Mouse (Mus musculus) regulatory T cell (primary cell): Measurements from ENCODE around the gene Klhl35.

ENCODE experiments used
- in situ Hi-C: fragments of 300-600 bp; cut with MboI, MseI; formaldehyde crosslinking; loops from one replicate; pipeline ENCODE4 v1.15.1; 2025; ENCODE audit warnings: high pct_unique_total_duplicates

Klhl35 gene

GRCm38 (mm10) chr7:99450703-99451102 lies 15.1 kb upstream of the Klhl35 start:
- in situ Hi-C loops = loop anchor here (5.0 kb wide), 1 partner anchor 73 kb away; no protein-coding TSS in a partner anchor

- in situ Hi-C loops = loop anchor here (5.0 kb wide), 1 partner anchor 76 kb away; no protein-coding TSS in a partner anchor
Measured at GRCm38 (mm10) chr7:99452859-99453258, 12.9 kb upstream of the Klhl35 start.

DNA sequence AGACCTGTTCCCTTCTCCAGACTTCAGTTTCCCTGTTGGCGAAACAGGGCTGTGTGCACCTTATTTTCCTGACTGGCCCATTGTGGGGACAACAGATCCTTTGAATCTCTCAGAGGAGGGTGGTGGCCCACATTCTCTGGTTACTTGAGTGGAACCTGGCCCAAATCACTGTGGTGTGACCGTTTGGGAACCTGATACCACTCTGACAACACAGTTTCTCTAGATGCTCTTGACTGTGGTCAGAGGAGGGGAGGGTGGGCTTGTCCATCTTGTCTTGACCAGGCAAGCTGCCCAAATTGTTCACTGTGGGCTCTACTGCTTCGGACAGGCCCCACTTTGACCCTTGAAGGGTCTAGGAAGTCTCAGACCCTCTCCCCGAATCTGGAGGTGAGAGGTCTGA lies 11.8 kb upstream of the Klhl35 start:
- in situ Hi-C loops = loop anchor here (5.0 kb wide), 1 partner anchor 77 kb away; no protein-coding TSS in a partner anchor

GRCm38 (mm10) chr7:99458849-99459248 lies 7.0 kb upstream of the Klhl35 start:
- in situ Hi-C loops = no loop called here

DNA sequence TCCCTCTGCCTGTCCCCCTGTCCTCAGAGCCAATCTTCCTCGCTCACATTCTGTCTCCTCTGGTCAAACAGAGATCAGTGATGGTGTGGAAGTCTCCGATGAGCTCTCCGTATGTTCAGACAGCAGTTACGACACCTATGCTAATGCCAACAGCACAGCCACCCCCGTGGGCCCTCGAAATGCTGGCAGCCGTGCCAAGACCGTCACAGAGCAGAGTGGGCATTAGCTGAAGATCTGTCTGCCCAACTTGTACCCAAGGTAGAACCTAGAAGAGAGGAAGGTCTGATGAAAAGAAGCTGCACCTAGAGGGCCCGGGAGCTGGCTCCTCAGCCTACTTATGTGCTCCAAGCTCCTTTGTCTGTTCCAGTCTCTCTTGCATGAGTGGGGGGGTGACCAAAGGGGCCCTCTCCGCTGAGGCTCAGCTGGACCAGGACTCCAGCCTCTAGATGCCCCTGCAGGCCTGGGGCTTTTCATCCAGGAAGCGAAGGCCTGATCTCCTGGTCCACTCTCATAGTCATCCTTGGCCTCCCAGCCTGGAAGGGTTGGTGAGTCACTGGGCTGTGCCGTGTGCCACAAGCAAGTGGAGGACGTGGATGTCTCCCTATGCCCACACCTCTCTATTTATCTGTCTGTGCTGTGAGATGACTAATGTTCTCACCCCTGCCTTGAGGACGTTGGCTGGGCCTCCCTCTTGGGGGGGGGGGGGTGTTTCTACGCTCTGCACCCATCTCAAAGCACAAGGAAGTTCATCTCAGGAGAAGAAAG lies 5.7 kb upstream of the Klhl35 start:
- in situ Hi-C loops = no loop called here

- in situ Hi-C loops = no loop called here
Measured at GRCm38 (mm10) chr7:99463120-99463519, 2.7 kb upstream of the Klhl35 start.

- in situ Hi-C loops = no loop called here
Measured at GRCm38 (mm10) chr7:99467916-99468282, 2.1 kb downstream of the Klhl35 start.

DNA sequence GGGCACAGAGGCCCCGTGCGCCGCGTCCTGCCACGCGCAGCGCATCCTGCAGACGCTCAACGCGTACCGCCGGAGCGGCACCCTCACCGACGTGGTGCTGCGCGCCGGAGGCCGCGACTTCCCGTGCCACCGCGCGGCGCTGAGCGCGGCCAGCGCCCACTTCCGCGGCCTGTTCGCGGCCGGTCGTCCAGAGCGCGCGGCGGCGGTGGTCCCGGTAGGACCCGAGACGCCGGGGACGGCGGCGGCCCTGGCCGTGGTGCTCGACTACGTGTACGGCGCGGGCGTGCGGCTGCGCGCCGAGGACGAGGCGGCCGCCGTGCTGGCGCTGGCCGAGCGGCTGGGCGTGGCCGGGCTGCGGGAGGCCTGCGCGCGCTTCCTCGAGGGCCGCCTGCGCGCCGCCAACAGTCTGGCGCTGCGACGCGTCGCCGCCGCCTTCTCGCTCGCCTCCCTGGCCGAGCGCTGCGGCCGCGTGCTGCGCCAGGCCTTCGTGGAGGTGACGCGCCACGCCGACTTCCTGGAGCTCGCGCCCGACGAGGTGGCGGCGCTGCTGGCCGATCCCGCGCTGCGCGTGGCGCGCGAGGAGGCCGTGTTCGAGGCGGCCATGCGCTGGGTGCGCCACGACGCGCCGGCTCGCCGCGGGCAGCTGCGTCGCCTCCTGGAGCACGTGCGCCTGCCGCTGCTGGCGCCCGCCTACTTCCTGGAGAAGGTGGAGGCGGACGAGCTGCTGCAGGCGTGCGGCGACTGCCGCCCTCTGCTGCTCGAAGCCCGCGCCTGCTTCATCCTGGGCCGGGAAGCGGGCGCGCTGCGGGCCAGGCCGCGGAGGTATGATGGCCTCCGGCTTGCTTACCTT lies 2.7 kb downstream of the Klhl35 start:
- in situ Hi-C loops = no loop called here

- in situ Hi-C loops = no loop called here
Measured at GRCm38 (mm10) chr7:99469680-99470405, 4.0 kb downstream of the Klhl35 start.

GRCm38 (mm10) chr7:99471578-99471977 lies 5.8 kb downstream of the Klhl35 start:
- in situ Hi-C loops = no loop called here

DNA sequence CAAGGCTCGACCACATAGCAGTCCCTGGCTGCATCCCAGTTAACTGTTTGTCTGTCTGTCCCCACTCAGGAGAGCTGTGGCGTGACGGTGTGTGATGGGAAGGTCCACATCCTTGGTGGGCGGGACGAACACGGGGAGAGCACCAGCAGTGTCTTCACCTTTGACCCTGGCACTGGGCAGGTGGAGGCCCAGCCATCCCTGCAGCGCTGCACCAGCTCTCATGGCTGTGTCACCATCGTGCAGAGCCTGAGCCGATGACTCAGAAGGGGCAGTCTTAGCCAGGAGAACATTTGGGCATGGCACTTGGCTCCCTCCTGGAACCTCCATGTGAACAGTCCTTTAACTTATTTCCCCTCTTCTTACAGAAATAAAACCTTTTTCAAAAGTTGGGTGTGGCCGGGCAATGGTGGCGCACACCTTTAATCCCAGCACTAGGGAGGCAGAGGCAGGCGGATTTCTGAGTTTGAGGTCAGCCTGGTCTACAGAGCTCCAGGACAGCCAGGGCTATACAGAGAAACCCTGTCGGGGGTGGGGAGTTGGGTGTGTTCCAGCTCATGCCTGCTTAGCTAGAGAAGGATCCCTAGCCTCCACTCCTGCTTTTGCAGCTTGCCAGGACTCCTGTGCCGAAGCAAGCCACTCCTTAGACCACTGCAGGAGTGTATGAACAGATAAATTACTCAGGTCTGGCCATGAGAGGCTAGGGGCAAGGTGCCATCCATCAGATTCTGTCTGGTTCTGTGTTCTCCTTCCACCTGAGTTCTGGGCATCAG lies 8.0 kb downstream of the Klhl35 start:
- in situ Hi-C loops = no loop called here

DNA sequence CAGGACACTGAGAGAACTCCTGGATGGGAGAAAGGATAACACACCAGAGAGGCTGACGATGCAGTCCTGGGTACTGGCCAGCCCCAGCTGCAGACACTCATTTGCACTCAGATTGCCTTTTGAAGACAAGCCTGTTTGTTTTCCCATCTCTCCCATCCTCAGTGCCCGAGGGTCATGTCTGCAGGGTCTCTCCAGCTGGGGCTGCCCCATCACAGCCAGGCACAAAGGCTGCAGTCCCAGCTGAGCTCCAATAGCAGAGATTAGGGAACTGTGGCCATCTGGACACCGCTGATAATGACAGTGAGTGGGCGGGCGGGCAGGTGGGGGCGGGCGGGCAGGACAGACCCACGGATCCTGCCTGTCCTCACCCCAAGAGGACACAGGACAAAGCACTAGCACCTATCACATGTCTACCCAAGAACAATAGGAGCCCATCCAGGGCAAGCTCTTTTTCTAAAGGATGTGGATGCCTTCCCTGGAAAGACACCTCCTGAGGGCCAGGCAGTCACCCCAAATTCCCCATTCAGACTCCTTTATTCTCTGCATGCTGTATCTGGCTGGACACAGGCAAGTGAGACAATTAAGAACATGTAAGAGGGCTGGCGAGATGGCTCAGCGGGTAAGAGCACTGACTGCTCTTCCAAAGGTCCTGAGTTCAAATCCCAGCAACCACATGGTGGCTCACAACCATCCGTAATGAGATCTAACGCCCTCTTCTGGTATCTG lies 9.2 kb downstream of the Klhl35 start:
- in situ Hi-C loops = no loop called here

DNA sequence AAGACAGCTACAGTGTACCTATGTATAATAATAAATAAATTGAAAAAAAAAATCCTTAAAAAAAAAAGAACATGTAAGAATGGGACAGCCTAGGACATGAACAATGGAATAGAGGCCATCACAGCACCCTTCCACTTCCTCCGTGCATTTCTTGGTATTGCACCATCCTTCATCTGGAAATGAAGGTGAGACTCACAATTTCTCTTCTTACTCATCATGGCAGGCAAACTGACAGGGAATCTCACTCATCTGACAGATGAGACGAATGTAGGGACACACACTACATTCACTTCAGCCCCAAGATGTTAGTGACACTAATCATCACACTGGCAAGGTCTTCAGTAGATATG lies 9.7 kb downstream of the Klhl35 start:
- in situ Hi-C loops = no loop called here

DNA sequence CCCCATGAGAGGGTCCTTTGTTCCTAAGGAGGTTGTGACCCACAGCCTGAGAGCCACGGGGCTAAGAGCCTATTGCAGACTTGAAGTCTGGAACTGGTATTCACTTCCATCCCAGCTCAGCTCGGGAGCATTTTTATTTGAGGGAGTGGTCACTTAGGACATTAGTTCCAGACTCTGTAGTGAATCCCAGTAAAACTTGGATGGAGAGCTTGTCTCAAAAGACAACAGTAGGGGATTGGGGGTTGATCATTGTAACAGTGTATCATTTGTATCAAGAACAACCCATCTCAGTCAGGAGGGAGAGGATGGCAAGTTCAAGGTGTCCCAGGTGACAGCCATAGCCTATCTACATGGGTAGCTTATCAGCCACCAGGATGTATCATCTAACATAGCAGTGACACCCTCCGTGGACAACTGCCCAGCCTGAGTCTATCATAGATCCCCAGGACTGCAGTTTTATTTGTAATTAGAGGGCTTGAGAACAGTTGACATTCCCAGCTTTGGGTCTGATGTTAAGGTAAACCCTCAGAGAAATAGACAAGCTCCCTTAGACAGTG lies 10.8 kb downstream of the Klhl35 start:
- in situ Hi-C loops = no loop called here

DNA sequence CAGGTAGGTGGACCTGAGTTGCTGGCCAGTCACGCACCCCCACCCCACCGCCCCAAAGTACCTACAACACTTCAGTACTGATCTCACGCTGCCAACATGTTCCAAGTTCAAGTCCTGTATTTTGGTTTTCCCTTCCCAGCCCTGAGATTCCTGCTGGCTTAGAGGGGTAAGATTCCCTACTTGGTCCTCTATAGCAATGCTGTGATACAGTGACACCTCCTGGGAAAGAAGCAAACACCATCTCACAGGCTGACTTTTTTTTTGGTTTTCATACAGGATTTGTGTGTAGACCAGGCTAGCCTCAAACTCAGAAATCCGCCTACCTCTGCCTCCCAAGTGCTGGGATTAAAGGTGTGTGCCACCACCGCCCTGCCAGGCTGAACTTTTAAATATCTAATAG lies 11.4 kb downstream of the Klhl35 start:
- in situ Hi-C loops = no loop called here

DNA sequence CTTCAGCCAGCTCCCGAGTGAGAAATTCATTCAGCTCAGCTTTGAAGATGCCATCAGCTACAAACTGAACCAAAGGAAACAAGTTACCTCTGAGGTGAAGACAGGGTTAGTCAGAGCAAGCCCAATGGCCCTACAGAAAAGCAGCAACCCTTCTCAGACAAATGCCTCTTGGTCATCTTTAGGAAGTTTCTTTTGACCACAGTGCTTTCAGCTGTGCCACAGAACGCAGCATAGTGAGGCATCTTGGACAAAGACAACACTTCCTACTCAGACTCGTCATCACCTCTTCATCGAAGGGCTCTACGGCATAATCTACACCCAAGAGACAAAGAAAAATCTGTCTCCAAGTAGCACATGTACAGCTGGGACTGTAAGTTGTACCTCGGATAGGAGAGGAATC lies 16.8 kb downstream of the Klhl35 start:
- in situ Hi-C loops = loop anchor here (5.0 to 10.0 kb wide), 2 partner anchors 375 to 892 kb away; partner anchors contain the start of genes C2cd3, Ppme1 and Xrra1

- in situ Hi-C loops = loop anchor here (5.0 to 10.0 kb wide), 2 partner anchors 374 to 891 kb away; partner anchors contain the start of genes C2cd3, Ppme1 and Xrra1
Measured at GRCm38 (mm10) chr7:99483271-99483923, 17.6 kb downstream of the Klhl35 start, which contains the start of gene Rps3. TSS of gene Rps3 (minus strand) at chr7:99483738.

DNA sequence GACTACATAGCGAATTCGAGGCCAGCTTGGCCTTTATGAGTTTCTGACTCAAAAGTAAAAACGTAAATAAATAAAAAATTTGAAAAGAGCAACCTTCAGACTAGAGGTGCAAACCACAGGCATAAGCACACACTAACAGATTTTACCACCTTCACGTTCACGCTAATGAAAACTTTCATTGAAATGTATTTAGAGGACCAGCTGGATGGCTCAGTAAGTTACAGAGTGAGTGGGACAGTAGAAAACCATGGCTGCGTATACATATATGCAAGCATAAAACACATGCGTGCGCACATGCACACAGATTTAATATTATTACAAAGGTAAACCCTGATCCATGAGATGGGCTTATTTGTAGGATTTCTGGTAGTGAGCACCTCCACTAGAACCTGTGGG lies 18.1 kb downstream of the Klhl35 start:
- in situ Hi-C loops = loop anchor here (5.0 to 10.0 kb wide), 2 partner anchors 373 to 891 kb away; partner anchors contain the start of genes C2cd3, Ppme1 and Xrra1

DNA sequence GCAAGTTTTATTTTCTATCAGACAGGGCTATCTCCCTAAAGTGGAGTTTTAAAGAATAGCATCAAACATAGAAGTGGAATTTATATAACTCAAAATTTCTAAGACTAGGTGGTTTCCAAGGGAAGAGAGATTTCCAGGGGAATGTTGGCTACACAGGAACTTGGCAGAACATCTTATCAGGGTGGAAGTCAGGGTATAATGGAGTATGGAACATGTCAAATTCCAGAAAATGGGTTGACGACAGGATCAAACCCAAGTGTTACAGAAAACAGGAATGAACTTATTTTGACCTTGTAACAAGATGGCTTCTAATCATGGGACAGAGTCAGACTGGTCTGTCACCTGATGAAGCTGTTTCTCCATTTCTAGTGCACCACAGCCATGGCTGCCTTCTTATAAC lies 18.9 kb downstream of the Klhl35 start:
- in situ Hi-C loops = loop anchor here (5.0 to 10.0 kb wide), 2 partner anchors 373 to 890 kb away; partner anchors contain the start of genes C2cd3, Ppme1 and Xrra1
